Mouse (Mus musculus): ENCODE measurements around the gene Cpox.

DNA sequence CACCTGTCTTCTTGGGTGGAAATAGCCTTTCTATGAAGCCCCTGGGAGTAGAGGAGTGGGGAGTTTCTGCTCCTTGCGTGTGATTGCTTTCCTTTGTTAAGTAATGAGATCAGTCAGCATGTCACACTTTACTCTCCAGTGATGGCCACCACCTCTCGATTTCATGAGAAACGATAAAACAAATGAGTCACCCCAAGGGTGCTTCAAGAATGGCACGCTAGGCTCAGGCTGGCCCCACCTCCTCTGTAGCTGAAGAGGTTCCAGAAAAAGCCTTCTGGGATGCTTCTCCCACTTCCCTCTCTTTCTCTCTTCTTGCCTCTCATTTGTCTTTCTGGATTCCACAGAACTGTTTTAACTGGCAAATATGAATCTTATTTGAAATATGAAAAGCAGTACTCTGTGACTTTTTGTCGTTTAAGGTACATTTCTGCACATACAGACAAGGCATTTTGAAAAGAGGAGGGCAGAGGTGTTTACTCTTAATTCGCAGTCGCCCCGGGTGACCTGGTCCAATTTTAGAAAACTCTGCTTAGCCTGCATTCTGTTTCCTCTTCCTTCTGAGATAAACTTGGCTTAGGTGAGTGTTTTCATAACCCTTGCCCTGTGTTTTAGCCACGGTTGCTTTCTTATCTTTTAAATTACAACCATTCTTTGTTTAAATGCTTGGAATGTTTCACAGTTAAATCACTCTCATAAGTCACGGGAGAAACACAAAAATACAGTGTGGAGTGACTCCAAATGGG is 33.5 kb downstream of the Cpox start:
- TF ChIP-seq MAFK (IDR thresholded peaks at IDR 0.05; ENCODE audit: insufficient read depth, low read depth, low read length) (no peak), ZNF384 (IDR thresholded peaks at IDR 0.05; ENCODE audit: low read depth, low read length) (no peak), HCFC1 (IDR thresholded peaks at IDR 0.05; ENCODE audit: borderline replicate concordance, insufficient read depth, low read length) (no peak), CHD2 (IDR thresholded peaks at IDR 0.05; ENCODE audit: low read depth, low read length) (no peak), ZC3H11A (IDR thresholded peaks at IDR 0.05; ENCODE audit: borderline replicate concordance, low read depth, low read length) (no peak)
